Mouse (Mus musculus): ENCODE data around the gene Tmem117.

GRCm38 (mm10) chr15:94582000-94582593 is 46.9 kb upstream of the Tmem117 start:
- TF ChIP-seq CTCF (IDR thresholded peaks at IDR 0.05; ENCODE audit: control insufficient read depth, insufficient read depth, insufficient replicate concordance, low read depth, low read length) (no peak), POLR2A (IDR thresholded peaks at IDR 0.05; ENCODE audit: control insufficient read depth, low read depth, low read length) (no peak)

Data from testis, adult 2 months (tissue).